Mouse (Mus musculus): ENCODE results near the gene Crip3. TPM values are rescaled to one million over a fixed set of nuclear protein-coding genes. Genes with fewer than 3 reads are reported as not detected.

Gene Crip3
- 0.50 and 1.1 TPM in 2 replicates for polyA plus RNA-seq (2015; fragmentation: Nextera tagmentation; extraction: Ambion mirVana)

GRCm38 (mm10) chr17:46428761-46429414, at the start of gene Crip3:
Gene Crip3, plus strand, starts transcription at chr17:46428926.

GRCm38 (mm10) chr17:46383294-46384060, 45.2 kb upstream of the Crip3 start, which contains the start of gene Zfp318:
Gene Zfp318, plus strand, starts transcription at chr17:46383731.

GRCm38 (mm10) chr17:46438298-46438873, 9.7 kb downstream of the Crip3 start, which contains the start of gene Slc22a7:
Gene Slc22a7, minus strand, starts transcription at chr17:46438457.

Other genes starting within 250 kb of the Crip3 start
- gene Polh, start 226.3 kb upstream of the Crip3 start, polyA plus RNA-seq (2015; fragmentation: Nextera tagmentation; extraction: Ambion mirVana), result 5.2 and 5.6 TPM in 2 replicates
- 20.0 and 21.7 TPM in 2 replicates for gene Xpo5, start 226.1 kb upstream of the Crip3 start, polyA plus RNA-seq (2015; fragmentation: Nextera tagmentation; extraction: Ambion mirVana)
- 62.8 and 66.8 TPM in 2 replicates for gene Polr1c, start 180.9 kb upstream of the Crip3 start, polyA plus RNA-seq (2015; fragmentation: Nextera tagmentation; extraction: Ambion mirVana)
- 84.4 and 99.9 TPM in 2 replicates for gene Yipf3, start 180.8 kb upstream of the Crip3 start, polyA plus RNA-seq (2015; fragmentation: Nextera tagmentation; extraction: Ambion mirVana)
- gene Lrrc73, start 175.4 kb upstream of the Crip3 start, polyA plus RNA-seq (2015; fragmentation: Nextera tagmentation; extraction: Ambion mirVana), result 24.2 and 26.1 TPM in 2 replicates
- 17.5 and 21.4 TPM in 2 replicates for gene Tjap1, start 145.9 kb upstream of the Crip3 start, polyA plus RNA-seq (2015; fragmentation: Nextera tagmentation; extraction: Ambion mirVana)
- gene Dlk2, start 131.5 kb upstream of the Crip3 start, polyA plus RNA-seq (2015; fragmentation: Nextera tagmentation; extraction: Ambion mirVana), result 27.2 and 32.3 TPM in 2 replicates
- 6.6 and 8.2 TPM in 2 replicates for gene Abcc10, start 100.6 kb upstream of the Crip3 start, polyA plus RNA-seq (2015; fragmentation: Nextera tagmentation; extraction: Ambion mirVana)
- gene Zfp318, start 45.2 kb upstream of the Crip3 start, polyA plus RNA-seq (2015; fragmentation: Nextera tagmentation; extraction: Ambion mirVana), result 24.5 and 28.1 TPM in 2 replicates
- 0.32 TPM in 1 of 2 replicates, not detected in the other for gene Slc22a7, start 9.5 kb downstream of the Crip3 start, polyA plus RNA-seq (2015; fragmentation: Nextera tagmentation; extraction: Ambion mirVana)
- gene Ttbk1, start 58.7 kb downstream of the Crip3 start, polyA plus RNA-seq (2015; fragmentation: Nextera tagmentation; extraction: Ambion mirVana), result 7.8 and 8.7 TPM in 2 replicates
- gene Dnph1, start 67.8 kb downstream of the Crip3 start, polyA plus RNA-seq (2015; fragmentation: Nextera tagmentation; extraction: Ambion mirVana), result 12.4 and 15.1 TPM in 2 replicates
- 14.0 and 18.6 TPM in 2 replicates for gene Cul9, start 117.5 kb downstream of the Crip3 start, polyA plus RNA-seq (2015; fragmentation: Nextera tagmentation; extraction: Ambion mirVana)
- 4.0 and 5.5 TPM in 2 replicates for gene Srf, start 127.2 kb downstream of the Crip3 start, polyA plus RNA-seq (2015; fragmentation: Nextera tagmentation; extraction: Ambion mirVana)
- 21.4 and 22.3 TPM in 2 replicates for gene Ptk7, start 200.6 kb downstream of the Crip3 start, polyA plus RNA-seq (2015; fragmentation: Nextera tagmentation; extraction: Ambion mirVana)
- gene Klc4, start 217.1 kb downstream of the Crip3 start, polyA plus RNA-seq (2015; fragmentation: Nextera tagmentation; extraction: Ambion mirVana), result 19.2 and 21.3 TPM in 2 replicates
- 84.8 and 87.9 TPM in 2 replicates for gene Mrpl2, start 217.3 kb downstream of the Crip3 start, polyA plus RNA-seq (2015; fragmentation: Nextera tagmentation; extraction: Ambion mirVana)
- gene Cul7, start 221.4 kb downstream of the Crip3 start, polyA plus RNA-seq (2015; fragmentation: Nextera tagmentation; extraction: Ambion mirVana), result 22.7 and 23.5 TPM in 2 replicates
- 50.1 and 51.5 TPM in 2 replicates for gene Rrp36, start 245.4 kb downstream of the Crip3 start, polyA plus RNA-seq (2015; fragmentation: Nextera tagmentation; extraction: Ambion mirVana)
- gene Mea1, start 249.9 kb downstream of the Crip3 start, polyA plus RNA-seq (2015; fragmentation: Nextera tagmentation; extraction: Ambion mirVana), result 315 and 349 TPM in 2 replicates

All from neural tube, postnatal 0 days (tissue).